Mouse (Mus musculus): ENCODE results near the gene Gabbr2. TPM values are rescaled to one million over a fixed set of nuclear protein-coding genes. Genes with fewer than 3 reads are reported as not detected.

Gabbr2 gene
- total RNA-seq, 2 experiments from 2014 or later: 203 to 223 TPM

- peak; percentile 99 for TF ChIP-seq CTCF (conservative IDR thresholded peaks at IDR 0.05)
- Histone ChIP-seq H3K27ac (peak overlapping the region; percentile 73; the same call in 1 of the 2 replicates), H3K4me3 (no peak overlapping the region)
- peak; percentile 51 to 89 for DNase-seq (ENCODE audit: low spot score in 2 of 2)
Observed at GRCm38 (mm10) chr4:46689397-46690022, 302.2 kb downstream of the Gabbr2 start.

- Histone ChIP-seq H3K4me3 (no peak overlapping the region), H3K27ac (peak overlapping the region; percentile 46; the same call in 1 of the 2 replicates)
- no peak for DNase-seq (ENCODE audit: low spot score in 2 of 2)
- no peak for TF ChIP-seq CTCF (conservative IDR thresholded peaks at IDR 0.05)
Observed at GRCm38 (mm10) chr4:46688213-46688832, 303.4 kb downstream of the Gabbr2 start.

DNA sequence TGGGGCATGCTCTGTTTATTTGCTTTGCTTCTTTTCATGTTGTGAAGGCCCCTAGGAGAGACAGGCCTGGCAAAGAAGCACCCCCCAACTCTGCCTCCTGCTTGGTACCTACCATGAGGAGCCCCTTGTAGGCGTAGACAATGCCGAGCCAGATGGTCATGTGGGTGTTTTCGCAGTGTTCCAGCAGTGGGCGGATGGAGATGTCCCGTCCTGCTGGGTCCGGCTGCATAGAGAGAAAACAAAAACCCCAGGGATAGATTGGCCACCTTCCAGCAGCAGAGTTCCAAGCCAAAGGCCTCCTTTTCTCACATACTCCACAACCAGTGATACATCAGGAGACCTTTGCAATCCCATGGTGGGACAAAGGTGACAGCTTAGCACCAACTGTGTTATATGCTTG, 307.5 kb downstream of the Gabbr2 start:
- Histone ChIP-seq H3K4me3 (no peak overlapping the region), H3K27ac (peak overlapping the region; percentile 61)
- peak; percentile 73 to 86 for DNase-seq (ENCODE audit: low spot score in 2 of 2)
- TF ChIP-seq CTCF (conservative IDR thresholded peaks at IDR 0.05): no peak

GRCm38 (mm10) chr4:46676646-46677045, 315.0 kb downstream of the Gabbr2 start:
- Histone ChIP-seq H3K4me3 (no peak overlapping the region), H3K27ac (no peak overlapping the region)
- no peak for TF ChIP-seq CTCF (conservative IDR thresholded peaks at IDR 0.05)
- no peak for DNase-seq (ENCODE audit: low spot score in 2 of 2)

DNA sequence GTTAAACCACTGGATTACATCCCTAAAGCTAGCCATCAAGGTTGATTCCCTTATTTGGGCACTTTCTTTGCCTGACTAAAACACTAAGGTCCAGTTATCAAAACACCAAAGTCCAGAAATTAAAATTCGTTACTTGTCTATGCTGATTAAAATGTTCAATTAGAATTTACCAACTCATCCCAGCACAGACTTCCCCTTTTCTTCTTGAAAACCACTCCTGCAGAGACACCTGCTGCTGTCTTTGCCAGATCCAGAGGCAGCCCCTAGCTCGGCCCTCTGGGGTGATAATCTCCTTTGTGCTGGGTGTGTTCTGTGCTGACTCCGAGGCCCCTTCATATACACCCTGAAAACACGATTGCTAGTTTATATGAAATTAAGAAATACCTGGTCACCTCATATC, 315.7 kb downstream of the Gabbr2 start:
- no peak for DNase-seq (ENCODE audit: low spot score in 2 of 2)
- H3K4me3 ChIP-seq: no peak overlapping the region
- H3K27ac ChIP-seq: no peak overlapping the region
- TF ChIP-seq CTCF (conservative IDR thresholded peaks at IDR 0.05): no peak

GRCm38 (mm10) chr4:46675272-46675785, 316.3 kb downstream of the Gabbr2 start:
- DNase-seq (ENCODE audit: low spot score in 2 of 2): no peak
- H3K27ac ChIP-seq: no peak overlapping the region
- TF ChIP-seq CTCF (conservative IDR thresholded peaks at IDR 0.05): no peak
- H3K4me3 ChIP-seq: no peak overlapping the region

DNA sequence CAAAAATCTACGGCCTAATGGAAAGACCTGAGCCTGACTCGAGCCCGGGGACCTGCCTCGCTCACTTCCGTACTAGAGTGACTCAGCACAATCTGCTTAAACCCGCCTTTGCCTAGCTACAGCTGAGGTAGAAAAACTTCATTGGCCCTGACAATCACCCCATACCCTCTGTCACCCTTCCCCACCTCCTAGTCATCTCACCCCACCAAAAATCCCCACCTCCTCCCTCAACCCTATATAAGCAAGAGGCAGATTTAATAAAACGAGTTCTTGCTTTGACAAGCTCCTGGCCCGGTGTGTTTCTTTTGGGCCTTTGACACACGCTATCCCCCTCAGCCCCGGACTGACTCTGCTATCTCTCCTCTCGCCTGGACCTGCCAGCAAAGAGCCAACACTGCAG, 323.1 kb downstream of the Gabbr2 start:
- TF ChIP-seq CTCF (conservative IDR thresholded peaks at IDR 0.05): no peak
- Histone ChIP-seq H3K27ac (peak overlapping the region; percentile 65), H3K4me3 (no peak overlapping the region)
- no peak for DNase-seq (ENCODE audit: low spot score in 2 of 2)

DNA sequence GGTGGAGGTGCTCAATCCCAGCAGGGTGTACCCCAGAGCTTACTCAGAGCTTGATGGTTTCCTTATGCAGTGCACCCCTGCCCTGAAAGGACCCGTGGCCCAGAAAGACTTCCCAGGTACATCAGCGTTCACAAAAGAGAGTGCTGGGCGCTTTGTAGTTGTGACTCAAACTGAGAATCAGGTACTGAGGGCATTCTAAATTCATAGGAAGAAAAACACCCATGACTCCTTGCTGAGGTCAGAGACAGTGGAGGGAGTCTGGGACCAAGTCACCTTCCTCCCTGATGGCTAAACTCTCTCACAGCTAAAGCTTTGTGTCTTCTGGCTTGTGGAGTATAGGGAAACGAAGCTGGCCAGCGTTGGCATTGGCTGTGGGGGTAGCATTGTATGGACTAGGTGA, 325.3 kb downstream of the Gabbr2 start:
- TF ChIP-seq CTCF (conservative IDR thresholded peaks at IDR 0.05): no peak
- no peak for DNase-seq (ENCODE audit: low spot score in 2 of 2)
- Histone ChIP-seq H3K4me3 (no peak overlapping the region), H3K27ac (no peak overlapping the region)

DNA sequence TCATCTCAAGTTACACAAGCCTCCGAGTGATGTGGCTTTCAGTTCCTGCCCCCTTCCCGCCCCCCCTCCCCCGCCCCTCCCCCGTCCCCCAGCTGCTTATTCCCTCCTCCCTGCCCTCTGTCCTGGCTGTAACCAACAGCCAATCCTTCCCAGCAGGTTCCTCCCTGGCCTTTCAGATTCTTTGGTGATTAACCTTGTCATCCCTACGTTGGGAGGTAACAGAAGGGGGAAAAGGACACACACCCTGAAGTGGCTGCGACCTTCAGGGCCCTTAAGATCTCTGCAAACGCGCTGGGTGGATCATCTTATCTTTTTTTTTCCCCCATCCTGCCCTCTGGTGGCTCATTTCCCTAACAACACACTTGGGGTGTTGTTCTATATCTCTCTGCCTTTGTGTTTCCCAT, 326.3 kb downstream of the Gabbr2 start:
- TF ChIP-seq CTCF (conservative IDR thresholded peaks at IDR 0.05): peak; percentile 70
- no peak for DNase-seq (ENCODE audit: low spot score in 2 of 2)
- Histone ChIP-seq H3K27ac (no peak overlapping the region; the same call in 1 of the 2 replicates), H3K4me3 (no peak overlapping the region)

DNA sequence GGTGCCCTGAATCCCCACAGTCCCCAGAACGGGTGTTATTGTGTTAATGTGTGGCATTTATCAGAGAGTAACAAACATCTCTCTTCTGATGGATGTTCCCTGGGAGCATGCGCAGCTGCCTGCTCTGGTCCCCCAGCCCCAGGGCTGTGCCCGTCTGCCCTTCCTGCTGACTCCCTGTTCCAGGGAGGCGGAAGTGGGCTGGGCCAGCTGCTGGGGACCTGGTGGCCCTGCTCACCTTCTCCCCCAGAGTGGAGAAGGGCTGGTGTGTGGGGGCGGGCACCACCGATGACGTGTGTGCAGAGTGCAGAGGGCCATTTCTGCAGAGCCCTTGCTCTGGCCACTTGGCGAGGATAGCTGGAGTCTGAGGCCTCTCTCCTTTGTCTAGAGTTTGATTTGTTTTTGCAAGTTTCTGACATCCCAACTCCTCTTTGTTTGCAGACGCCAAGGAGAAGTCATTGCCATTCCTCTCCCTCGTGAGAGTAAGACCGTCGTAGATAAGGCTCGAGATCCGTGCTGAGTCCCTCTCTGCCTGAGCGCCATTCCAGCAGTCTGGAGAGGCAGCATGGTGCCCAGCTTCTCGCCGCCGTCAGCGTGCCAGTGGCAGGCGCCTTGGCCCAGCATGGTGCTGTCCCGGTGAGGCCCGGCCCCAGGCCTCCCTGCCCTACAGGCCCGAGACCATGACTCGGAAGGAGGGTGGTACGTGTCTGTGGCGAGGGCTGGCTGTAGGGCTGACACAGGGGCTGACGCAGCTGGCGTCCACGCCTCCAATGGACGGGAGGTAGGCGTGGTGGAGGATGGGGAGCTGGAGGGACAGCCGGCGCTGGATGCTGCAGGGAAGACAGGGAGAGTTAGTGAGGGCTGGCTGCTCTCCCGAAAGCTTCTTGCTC, 327.3 kb downstream of the Gabbr2 start:
- peak in 1 of 2 experiments; percentile 42 for DNase-seq (ENCODE audit: low spot score in 2 of 2)
- H3K4me3 ChIP-seq: peak overlapping the region; percentile 23; the same call in 1 of the 2 replicates
- TF ChIP-seq CTCF (conservative IDR thresholded peaks at IDR 0.05): no peak
- peak overlapping the region; percentile 76 for H3K27ac ChIP-seq

DNA sequence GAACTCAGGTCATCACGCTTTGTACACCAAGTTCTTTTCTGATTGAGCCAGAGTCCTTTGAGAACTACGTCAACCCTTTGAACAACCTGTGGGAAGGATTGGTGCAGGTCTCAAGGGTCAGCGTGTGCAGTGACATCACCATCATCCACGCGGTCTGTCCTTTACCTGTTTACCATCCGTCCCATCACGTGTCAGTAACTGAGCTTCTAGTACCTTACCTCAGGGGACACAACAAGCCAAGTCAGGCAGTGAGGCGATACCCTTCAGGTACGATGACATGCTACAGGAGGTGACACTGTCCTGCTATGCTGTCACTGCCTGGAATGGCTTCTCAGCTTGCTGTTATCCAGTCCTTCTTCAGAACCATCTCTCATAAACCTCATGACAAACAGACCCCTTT, 330.2 kb downstream of the Gabbr2 start:
- Histone ChIP-seq H3K27ac (no peak overlapping the region), H3K4me3 (no peak overlapping the region)
- no peak for TF ChIP-seq CTCF (conservative IDR thresholded peaks at IDR 0.05)
- no peak for DNase-seq (ENCODE audit: low spot score in 2 of 2)

DNA sequence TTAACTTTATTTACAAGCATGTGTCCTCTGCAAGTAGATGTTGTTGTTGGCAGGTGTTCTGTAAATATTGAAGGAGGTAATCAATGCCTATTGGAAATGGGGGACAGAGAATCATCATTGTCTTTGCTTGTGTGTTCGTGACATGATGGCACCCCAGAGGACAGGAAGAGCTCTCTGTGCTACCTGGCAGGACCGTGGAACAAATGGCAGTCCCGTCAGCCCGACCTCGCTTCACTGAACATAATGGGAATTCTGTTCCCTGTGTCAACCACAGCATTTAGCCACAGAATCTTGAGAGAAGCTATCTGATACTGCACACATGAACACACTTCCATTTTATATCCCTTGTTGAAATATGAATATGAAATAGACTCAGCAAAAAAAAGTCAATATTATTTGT, 332.7 kb downstream of the Gabbr2 start:
- no peak overlapping the region for H3K4me3 ChIP-seq
- no peak for DNase-seq (ENCODE audit: low spot score in 2 of 2)
- TF ChIP-seq CTCF (conservative IDR thresholded peaks at IDR 0.05): no peak
- H3K27ac ChIP-seq: no peak overlapping the region

DNA sequence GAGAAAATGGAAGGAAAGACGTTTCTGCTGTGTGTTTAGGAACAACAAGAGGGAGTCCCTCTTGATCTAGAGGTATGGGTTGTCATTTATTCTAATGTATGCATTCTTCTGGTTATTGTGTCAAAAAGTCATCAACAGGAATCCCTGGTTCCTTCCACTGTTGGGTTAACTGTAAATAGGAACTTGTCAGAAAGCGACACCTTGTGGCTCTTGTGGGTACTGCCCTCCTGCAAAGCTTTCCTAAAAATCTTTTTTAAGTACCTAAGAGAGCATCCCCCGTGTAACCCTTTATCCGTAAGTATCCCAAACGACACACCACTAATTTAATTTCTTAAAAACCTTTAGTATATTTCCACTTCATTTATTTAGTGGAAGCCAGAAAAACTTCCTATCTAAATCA, 334.6 kb downstream of the Gabbr2 start:
- Histone ChIP-seq H3K4me3 (no peak overlapping the region), H3K27ac (peak overlapping the region; percentile 21; the same call in 1 of the 2 replicates)
- DNase-seq (ENCODE audit: low spot score in 2 of 2): peak; percentile 54 to 82
- peak; percentile 97 for TF ChIP-seq CTCF (conservative IDR thresholded peaks at IDR 0.05)

All from layer of hippocampus, adult 2 months (tissue).